Mouse (Mus musculus): ENCODE results near the gene Gm45208. TPM values are rescaled to one million over a fixed set of nuclear protein-coding genes. Genes with fewer than 3 reads are reported as not detected.
"Not testable (repeated sequence)": the region's sequence is repeated elsewhere in the genome, so short reads cannot be mapped to it uniquely, and the experiment has no call there.

The Gm45208 gene
- polyA plus RNA-seq, 1 experiment from 2014 or later = not detected

DNA sequence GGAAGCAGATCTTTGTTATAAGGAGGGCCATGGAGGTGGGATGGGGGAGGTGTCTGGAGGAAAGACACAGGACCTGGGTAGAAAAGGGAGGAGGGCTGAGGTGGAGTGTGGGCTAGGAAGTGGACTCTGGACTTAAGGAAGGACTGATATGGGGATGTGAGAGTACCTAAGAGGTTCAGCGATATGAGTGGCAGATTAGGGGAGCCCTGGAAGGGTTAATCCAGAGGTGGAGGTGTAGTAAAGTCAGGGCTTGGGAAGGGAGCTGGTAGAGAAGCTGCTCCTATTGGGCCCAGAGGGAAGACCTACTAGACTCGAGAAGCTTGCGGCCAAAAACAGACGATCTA is 6.8 kb downstream of the Gm45208 start:
- H3K4me3 ChIP-seq (replicated peaks) = peak overlapping the region; percentile 49
- H3K9ac ChIP-seq = peak overlapping the region; percentile 39
- no peaks in the 10 kb centered on the region for H3K27me3 ChIP-seq (replicated peaks)
- 16% methylated on average over 4 of the region's 4 CpGs for WGBS
- H3K27ac ChIP-seq = no peak overlapping the region
- peaks cover 2% of the 10 kb centered on the region; the same call in 1 of the 2 replicates for H3K36me3 ChIP-seq
- peak; percentile 53 for ATAC-seq
- H3K4me1 ChIP-seq (replicated peaks) = 0 out of 2 replicates have a peak, but pooled peaks cover 3% of the 10 kb centered on the region
- H3K4me2 ChIP-seq (replicated peaks) = peak overlapping the region; percentile 52
- H3K9me3 ChIP-seq = no peaks in the 10 kb centered on the region

DNA sequence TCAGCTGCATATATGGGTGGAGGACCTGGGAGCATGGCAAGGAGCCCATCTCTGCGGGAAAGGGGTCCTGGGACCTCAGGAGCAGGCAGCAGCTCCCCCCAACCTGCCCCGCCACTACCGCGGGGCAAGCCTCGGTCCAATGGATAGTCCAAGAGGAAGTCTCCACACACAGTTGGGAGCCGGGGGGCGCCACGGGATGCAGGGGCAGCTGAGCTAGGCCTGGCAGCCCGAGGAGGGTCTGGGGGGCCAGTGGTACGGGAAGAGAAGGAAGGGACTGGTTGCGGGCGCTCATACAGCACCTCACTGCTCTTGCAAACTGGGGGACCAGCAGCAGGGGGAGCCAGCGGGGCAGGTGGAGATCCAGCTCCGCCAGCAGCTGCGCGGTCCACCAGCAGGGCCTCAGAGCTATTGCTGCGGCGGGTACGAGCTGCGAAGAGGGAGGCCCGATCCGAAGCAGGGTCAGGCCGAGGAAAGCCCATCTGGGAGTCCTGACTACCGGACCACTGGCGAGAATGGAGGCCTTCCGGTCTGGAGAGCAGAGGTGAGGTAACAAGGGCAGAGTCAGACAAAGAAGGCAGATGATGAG is 11.6 kb downstream of the Gm45208 start:
- ATAC-seq = peak; percentile 28; the same call in 1 of the 2 replicates
- no peak overlapping the region for H3K4me3 ChIP-seq (replicated peaks)
- H3K9me3 ChIP-seq = no peaks in the 10 kb centered on the region
- no peaks in the 10 kb centered on the region for H3K36me3 ChIP-seq
- no peaks in the 10 kb centered on the region for H3K27me3 ChIP-seq (replicated peaks)
- no peak overlapping the region for H3K9ac ChIP-seq
- 33% methylated on average over 25 of the region's 26 CpGs for whole genome bisulfite sequencing
- H3K27ac ChIP-seq = no peak overlapping the region
- no peaks in the 10 kb centered on the region for H3K4me1 ChIP-seq (replicated peaks)
- H3K4me2 ChIP-seq (replicated peaks) = no peak overlapping the region

DNA sequence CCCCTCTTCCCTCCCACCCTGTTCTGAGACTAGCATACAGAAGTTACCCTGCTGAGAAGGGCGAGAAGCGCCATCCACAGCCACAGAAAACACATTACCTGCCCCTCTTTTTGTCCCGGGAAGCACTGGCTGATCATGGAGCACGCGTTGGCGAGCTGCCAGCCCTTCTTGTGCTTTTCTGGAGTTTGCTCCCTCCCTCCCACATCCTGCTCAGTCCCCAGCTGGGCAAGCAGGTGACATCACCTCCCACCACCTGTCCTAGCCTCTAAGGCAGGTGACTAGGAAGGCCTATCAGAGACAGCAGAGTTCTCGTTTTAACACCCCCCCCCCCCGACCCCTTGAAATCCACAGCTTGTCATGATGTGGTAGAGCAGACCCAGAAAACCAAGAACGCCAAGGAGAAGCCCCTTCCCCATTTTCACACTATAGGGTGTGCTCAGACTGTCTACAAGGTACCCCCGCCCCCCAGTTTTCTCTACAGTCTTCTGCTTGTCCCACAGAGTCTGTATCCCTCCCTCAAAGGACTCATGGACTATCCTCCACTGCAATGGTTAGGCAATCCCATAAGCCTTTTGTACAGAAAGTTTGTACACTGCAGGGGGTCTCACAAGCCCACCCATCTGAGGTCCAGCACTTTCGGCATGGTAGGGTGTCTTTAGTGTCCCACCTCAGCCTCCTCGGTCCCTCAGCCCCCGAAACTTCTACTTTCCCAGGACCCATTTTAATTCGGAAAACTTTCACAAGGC is 17.5 kb downstream of the Gm45208 start:
- no peak overlapping the region for H3K4me3 ChIP-seq (replicated peaks)
- WGBS = 64% methylated on average over 14 of the region's 14 CpGs

DNA sequence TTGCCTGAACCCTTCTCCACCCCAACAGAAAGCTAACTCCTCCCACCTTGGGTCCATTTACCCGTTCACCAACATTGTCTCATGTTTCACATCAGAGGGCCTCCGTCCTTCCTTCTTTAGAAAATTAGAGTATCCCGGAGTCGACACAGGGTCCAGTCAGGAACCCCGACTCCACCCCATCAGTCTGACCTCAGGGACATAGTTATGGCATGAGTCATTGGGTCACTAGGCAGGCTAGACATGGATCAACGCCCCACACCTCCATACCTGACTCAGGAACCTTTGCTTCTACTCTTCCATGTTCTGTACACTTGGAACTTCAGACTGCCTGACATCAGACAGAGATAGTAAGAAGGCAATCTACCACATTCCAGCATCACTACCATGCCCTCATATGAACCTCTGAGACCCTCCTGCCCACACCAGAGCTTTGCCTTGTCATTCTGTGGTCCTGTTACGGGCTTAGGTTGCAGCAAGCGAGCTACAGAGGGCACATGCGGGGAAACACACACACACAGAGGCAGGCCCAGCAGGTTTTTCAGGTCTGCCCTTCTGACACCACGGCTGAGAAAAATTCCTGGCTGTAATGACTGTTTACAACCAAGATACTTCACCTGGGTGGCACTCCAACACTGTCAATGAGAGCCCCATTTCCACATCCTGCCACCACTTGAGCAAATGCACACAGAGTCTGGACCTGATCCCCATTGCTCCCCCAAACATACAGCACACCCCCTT is 18.2 kb downstream of the Gm45208 start:
- Histone ChIP-seq H3K9me3 (no peaks in the 10 kb centered on the region), H3K4me3 (replicated peaks) (no peak overlapping the region), H3K27ac (peak overlapping the region; percentile 44; the same call in 1 of the 2 replicates), H3K27me3 (replicated peaks) (no peaks in the 10 kb centered on the region), H3K36me3 (no peaks in the 10 kb centered on the region), H3K4me2 (replicated peaks) (0 out of 2 replicates have a peak overlapping the region, but pooled peaks have one; percentile 9), H3K9ac (no peak overlapping the region), H3K4me1 (replicated peaks) (no peaks in the 10 kb centered on the region)
- 49% methylated on average over 10 of the region's 10 CpGs for WGBS
- peak; percentile 73 for ATAC-seq

More for the DNA sequence above, 17.5 kb downstream of the Gm45208 start:
- no peak overlapping the region for H3K9ac ChIP-seq
- no peaks in the 10 kb centered on the region for H3K4me1 ChIP-seq (replicated peaks)
- H3K36me3 ChIP-seq = no peaks in the 10 kb centered on the region
- H3K9me3 ChIP-seq = no peaks in the 10 kb centered on the region
- peak overlapping the region; percentile 40; the same call in 1 of the 2 replicates for H3K27ac ChIP-seq
- H3K4me2 ChIP-seq (replicated peaks) = peak overlapping the region; percentile 19; the same call in 1 of the 2 replicates
- peak; percentile 84 for ATAC-seq
- H3K27me3 ChIP-seq (replicated peaks) = no peaks in the 10 kb centered on the region

DNA sequence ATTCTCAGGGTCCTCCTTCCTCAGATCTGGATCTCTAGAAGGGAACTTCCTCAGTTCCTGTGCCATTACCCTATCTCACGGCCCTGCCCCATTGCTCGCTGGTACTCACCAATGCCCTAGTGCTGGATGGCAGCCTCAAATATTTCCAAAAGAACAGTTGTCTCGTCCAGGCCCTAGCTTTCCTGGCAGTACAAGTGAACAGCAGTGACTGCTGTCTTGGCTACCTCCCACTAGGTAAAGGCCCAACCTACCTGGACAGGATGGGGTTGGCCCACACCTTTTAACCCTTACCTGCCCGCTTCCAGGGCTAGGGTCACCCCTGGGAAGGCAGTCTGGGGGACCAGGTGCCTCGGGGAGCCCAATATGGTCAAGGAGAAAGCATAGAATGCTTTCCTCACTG is 19.1 kb downstream of the Gm45208 start:
- H3K27me3 ChIP-seq (replicated peaks) = no peaks in the 10 kb centered on the region
- 0 out of 2 replicates have a peak overlapping the region, but pooled peaks have one; percentile 44 for H3K27ac ChIP-seq
- H3K36me3 ChIP-seq = no peaks in the 10 kb centered on the region
- no peaks in the 10 kb centered on the region for H3K4me1 ChIP-seq (replicated peaks)
- 0 out of 2 replicates have a peak overlapping the region, but pooled peaks have one; percentile 9 for H3K4me2 ChIP-seq (replicated peaks)
- WGBS = 62% methylated on average over 5 of the region's 5 CpGs
- ATAC-seq = no peak
- H3K9ac ChIP-seq = no peak overlapping the region
- no peak overlapping the region for H3K4me3 ChIP-seq (replicated peaks)
- no peaks in the 10 kb centered on the region for H3K9me3 ChIP-seq

DNA sequence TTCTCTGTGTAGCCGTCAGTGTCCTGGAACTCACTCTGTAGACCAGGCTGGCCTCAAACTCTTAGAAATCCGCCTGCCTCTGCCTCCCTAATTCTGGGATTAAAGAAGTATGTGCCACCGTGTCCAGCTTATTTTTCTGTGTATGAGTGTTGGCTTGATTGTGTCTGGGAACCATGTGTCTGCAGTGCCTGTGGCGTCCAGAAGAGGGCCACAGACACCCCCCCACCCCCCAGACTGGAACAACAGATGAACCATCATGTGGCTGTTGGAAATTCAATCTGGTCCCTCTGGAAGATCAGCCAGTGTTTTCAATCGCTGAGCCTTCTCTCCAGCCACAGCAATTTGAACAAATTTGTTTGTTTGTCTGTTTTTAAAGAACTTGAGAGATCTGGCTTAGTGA is 21.4 kb downstream of the Gm45208 start:
- Histone ChIP-seq H3K27me3 (replicated peaks) (no peaks in the 10 kb centered on the region), H3K9ac (no peak overlapping the region), H3K27ac (no peak overlapping the region), H3K4me3 (replicated peaks) (no peak overlapping the region), H3K36me3 (no peaks in the 10 kb centered on the region), H3K9me3 (no peaks in the 10 kb centered on the region), H3K4me1 (replicated peaks) (no peaks in the 10 kb centered on the region), H3K4me2 (replicated peaks) (no peak overlapping the region)
- no peak for ATAC-seq
- WGBS = 58% methylated on average over 5 of the region's 5 CpGs

DNA sequence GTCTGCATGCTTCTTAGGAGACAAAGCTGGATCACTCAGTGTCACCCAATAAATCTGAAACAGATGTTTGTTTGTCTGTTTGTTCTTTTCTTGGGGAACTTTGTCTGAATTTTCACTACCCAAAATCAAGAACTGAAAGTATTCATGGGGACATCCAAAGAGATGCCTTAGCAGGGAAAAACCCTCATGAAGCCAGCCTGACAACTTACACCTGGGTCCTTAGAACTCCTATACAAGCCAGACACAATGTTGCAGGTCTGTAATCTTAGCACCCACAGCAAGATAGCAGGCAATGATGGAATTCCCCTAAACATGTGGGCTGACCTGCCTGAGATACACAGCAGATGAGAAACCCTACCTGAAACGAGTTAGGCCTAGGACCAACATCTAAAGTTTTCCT is 22.9 kb downstream of the Gm45208 start:
- Histone ChIP-seq H3K4me1 (replicated peaks) (no peaks in the 10 kb centered on the region), H3K9me3 (no peaks in the 10 kb centered on the region), H3K27me3 (replicated peaks) (no peaks in the 10 kb centered on the region), H3K4me2 (replicated peaks) (no peak overlapping the region), H3K4me3 (replicated peaks) (no peak overlapping the region), H3K27ac (no peak overlapping the region), H3K36me3 (no peaks in the 10 kb centered on the region), H3K9ac (no peak overlapping the region)
- 46% methylated on average over 1 of the region's 1 CpGs for WGBS
- no peak for ATAC-seq

DNA sequence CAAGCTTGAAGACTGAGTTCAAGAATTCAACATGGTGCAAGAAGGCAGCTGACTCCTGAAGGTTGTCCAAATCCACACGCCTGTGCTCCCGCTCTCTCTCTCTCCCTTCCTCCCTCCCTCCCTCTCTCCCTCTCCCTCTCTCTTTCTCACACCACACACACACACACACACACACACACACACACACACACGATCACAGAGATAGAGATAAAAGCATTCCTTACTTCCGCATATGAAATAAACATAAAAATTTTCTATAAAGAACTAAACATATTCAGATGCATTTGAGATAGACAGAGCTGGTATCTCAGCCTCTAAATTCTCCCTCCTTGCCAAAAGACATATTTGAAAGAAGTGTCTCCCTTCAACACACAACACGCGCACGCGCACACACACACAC is 23.4 kb downstream of the Gm45208 start:
- Histone ChIP-seq H3K4me1 (replicated peaks) (no peaks in the 10 kb centered on the region), H3K9me3 (no peaks in the 10 kb centered on the region), H3K27ac (no peak overlapping the region), H3K36me3 (no peaks in the 10 kb centered on the region), H3K9ac (no peak overlapping the region), H3K27me3 (replicated peaks) (no peaks in the 10 kb centered on the region), H3K4me2 (replicated peaks) (no peak overlapping the region), H3K4me3 (replicated peaks) (no peak overlapping the region)
- ATAC-seq = no peak
- WGBS = 83% methylated on average over 8 of the region's 8 CpGs

DNA sequence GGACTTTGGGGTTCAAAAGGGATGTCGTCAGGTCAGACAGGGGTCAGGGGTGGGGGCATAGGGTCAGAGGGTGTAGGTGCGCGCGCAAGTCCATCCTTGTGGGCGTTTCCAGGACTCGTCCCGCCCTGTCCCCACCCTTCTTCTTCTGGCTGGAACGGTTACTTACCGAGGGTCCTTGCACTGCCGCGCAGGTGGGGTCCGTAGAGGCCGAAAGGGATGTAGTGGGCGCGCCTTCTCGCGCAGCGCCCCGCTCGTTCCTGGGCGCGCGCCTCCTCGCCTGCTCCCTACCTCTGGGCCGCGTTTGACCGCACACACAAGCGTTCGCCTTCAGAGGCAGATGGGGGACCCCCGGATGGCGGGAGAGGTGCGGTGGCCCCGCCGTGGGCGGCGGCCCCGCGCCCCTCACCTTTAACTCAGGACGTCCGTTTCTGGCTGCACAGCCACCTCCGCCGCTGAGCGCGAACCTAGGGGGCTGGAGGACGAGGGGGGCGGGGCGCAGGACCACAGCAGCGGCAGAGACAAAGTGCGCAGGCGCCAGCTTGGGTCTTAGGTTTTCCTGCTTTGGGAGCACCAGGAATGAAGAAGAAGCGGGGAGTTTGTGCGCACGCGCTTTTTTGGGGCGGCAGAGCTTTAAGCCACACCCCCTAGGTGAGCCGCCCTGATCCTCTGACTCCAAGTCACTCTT is 28.5 kb downstream of the Gm45208 start, which contains the start of gene Ccdc120:
TSS of gene Ccdc120 (minus strand) at position 474 of the 685 bp plus-strand sequence.
- Histone ChIP-seq H3K27ac (no peak within 1 kb of the TSS), H3K4me1 (replicated peaks) (no peaks in the 10 kb centered on the region), H3K27me3 (replicated peaks) (no peaks in the 10 kb centered on the region), H3K9ac (peak within 1 kb of the TSS; percentile 50), H3K4me3 (replicated peaks) (peak within 1 kb of the TSS; percentile 49), H3K4me2 (replicated peaks) (peak within 1 kb of the TSS; percentile 53), H3K9me3 (no peaks in the 10 kb centered on the region), H3K36me3 (no peaks in the 10 kb centered on the region)
- ATAC-seq = peak; percentile 90
- 9% methylated on average over 47 of the region's 56 CpGs for WGBS

DNA sequence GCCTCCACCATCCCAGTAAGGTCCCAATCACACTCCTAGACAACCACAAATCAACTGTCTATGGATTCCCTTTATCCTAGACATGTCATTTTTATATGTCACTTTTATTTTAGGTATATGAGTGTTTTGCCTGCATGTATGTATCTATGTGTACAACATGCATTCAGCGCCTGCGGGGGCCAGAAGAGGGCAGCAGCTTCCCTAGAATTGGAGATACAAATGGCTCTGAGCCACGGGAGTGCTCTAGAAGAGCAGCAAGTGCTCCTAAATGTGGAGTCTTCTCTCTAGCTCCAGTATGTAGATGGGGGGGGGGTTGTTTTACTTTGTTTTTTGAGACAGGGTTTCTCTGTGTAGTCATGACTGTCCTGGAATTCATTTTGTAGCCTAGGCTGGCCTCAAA is 31.6 kb downstream of the Gm45208 start:
- H3K9ac ChIP-seq; ATAC-seq; H3K4me1 ChIP-seq (replicated peaks); H3K4me3 ChIP-seq (replicated peaks); H3K27me3 ChIP-seq (replicated peaks); H3K36me3 ChIP-seq; H3K27ac ChIP-seq; H3K4me2 ChIP-seq (replicated peaks); H3K9me3 ChIP-seq: not testable (repeated sequence)
- 10% methylated on average over 3 of the region's 3 CpGs for WGBS

DNA sequence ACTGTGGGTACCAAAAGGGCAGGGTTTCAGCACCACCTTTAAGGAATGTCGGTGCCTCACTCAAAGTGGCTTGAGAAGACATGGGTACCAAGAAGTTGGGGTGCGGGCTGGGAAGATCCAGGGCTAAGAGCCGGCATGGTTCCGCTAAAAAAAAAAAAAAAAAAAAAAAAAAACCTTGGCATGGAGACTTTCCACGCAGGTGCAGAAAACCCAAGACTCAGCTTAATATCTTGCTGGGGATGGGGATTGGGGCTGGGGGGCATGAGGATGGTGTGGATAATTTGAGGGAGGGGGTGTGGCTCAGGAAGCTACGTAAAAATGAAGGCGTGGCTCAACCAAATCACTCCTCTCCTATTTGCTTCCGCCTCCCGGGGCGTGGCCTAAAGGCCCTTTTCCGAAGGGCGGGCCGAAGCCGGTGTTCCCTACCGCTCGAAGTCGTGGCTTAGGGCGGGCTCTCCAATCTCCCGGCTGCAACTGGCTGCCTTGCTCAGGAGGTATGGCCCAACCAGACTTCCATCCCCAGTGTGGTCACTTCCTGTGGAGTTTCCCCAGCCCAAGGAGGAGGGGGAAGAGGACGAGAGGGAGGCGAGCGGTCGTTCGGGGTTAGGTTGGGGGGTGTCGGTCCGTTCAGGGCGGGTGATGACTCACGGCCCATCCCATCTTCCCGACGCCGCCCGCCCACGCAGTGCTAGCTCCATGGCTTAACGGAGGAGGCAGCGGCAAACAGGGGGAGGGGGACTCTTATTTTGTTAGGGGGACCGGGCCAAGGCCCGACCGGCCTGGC is 40.3 kb downstream of the Gm45208 start, which contains the start of gene Tfe3:
TSS of gene Tfe3 (plus strand) at position 424 of the 784 bp plus-strand sequence.
- no peaks in the 10 kb centered on the region for H3K36me3 ChIP-seq
- 12% methylated on average over 37 of the region's 38 CpGs for WGBS
- H3K4me1 ChIP-seq (replicated peaks) = peaks cover 7% of the 10 kb centered on the region; the same call in 1 of the 2 replicates
- H3K27me3 ChIP-seq (replicated peaks) = no peaks in the 10 kb centered on the region
- H3K4me2 ChIP-seq (replicated peaks) = peak within 1 kb of the TSS; percentile 68
- H3K9ac ChIP-seq = peak within 1 kb of the TSS; percentile 69
- H3K9me3 ChIP-seq = no peaks in the 10 kb centered on the region
- peak within 1 kb of the TSS; percentile 62 for H3K4me3 ChIP-seq (replicated peaks)
- ATAC-seq = peak; percentile 95
- H3K27ac ChIP-seq = peak within 1 kb of the TSS; percentile 70

All from intestine, embryonic 15.5 days (tissue).